Mouse (Mus musculus): ENCODE measurements around the gene Med9. TPM values are rescaled to one million over a fixed set of nuclear protein-coding genes. Genes with fewer than 3 reads are reported as not detected.

Med9 gene
- total RNA-seq (2021): 10 to 100 TPM; 25.0 to 28.3 TPM
- long read RNA-seq, transcript Med9-201 (2 exons, 1,920 nt): major isoform, 65 of 75 reads
- long read RNA-seq, partial matches to known transcripts: 0 of 75 reads
- long read RNA-seq, other reads (novel, unspliced or antisense): 10 of 75 reads

- DNase-seq (ENCODE audit: low spot score in 2 of 2): peak; percentile 96 to 98
Measured at GRCm38 (mm10) chr11:59947752-59948400, at the start of gene Med9. TSS of gene Med9 (plus strand) at chr11:59948206.

GRCm38 (mm10) chr11:59899711-59900685 is 48.0 kb upstream of the Med9 start:
- peak; percentile 37 to 49 for DNase-seq (ENCODE audit: low spot score in 2 of 2)

- no peak for DNase-seq (ENCODE audit: low spot score in 2 of 2)
Measured at GRCm38 (mm10) chr11:59900995-59901394, 47.0 kb upstream of the Med9 start.

GRCm38 (mm10) chr11:59902045-59902726 is 45.8 kb upstream of the Med9 start:
- DNase-seq (ENCODE audit: low spot score in 2 of 2): no peak

- DNase-seq (ENCODE audit: low spot score in 2 of 2): no peak
Measured at GRCm38 (mm10) chr11:59906521-59907123, 41.4 kb upstream of the Med9 start.

GRCm38 (mm10) chr11:59908446-59908845 is 39.6 kb upstream of the Med9 start:
- no peak for DNase-seq (ENCODE audit: low spot score in 2 of 2)

- no peak for DNase-seq (ENCODE audit: low spot score in 2 of 2)
Measured at GRCm38 (mm10) chr11:59910586-59910985, 37.4 kb upstream of the Med9 start.

GRCm38 (mm10) chr11:59911523-59911922 is 36.5 kb upstream of the Med9 start:
- no peak for DNase-seq (ENCODE audit: low spot score in 2 of 2)

- DNase-seq (ENCODE audit: low spot score in 2 of 2): no peak
Measured at GRCm38 (mm10) chr11:59913702-59914101, 34.3 kb upstream of the Med9 start.

GRCm38 (mm10) chr11:59918014-59918413 is 30.0 kb upstream of the Med9 start:
- DNase-seq (ENCODE audit: low spot score in 2 of 2): no peak

- DNase-seq (ENCODE audit: low spot score in 2 of 2): no peak
Measured at GRCm38 (mm10) chr11:59919401-59919800, 28.6 kb upstream of the Med9 start.

- DNase-seq (ENCODE audit: low spot score in 2 of 2): no peak
Measured at GRCm38 (mm10) chr11:59920331-59920730, 27.7 kb upstream of the Med9 start.

- DNase-seq (ENCODE audit: low spot score in 2 of 2): no peak
Measured at GRCm38 (mm10) chr11:59921265-59921664, 26.7 kb upstream of the Med9 start.

GRCm38 (mm10) chr11:59930031-59930430 is 18.0 kb upstream of the Med9 start:
- no peak for DNase-seq (ENCODE audit: low spot score in 2 of 2)

GRCm38 (mm10) chr11:59932560-59933337 is 15.3 kb upstream of the Med9 start:
- DNase-seq (ENCODE audit: low spot score in 2 of 2): no peak

- DNase-seq (ENCODE audit: low spot score in 2 of 2): peak in 1 of 2 experiments; percentile 29
Measured at GRCm38 (mm10) chr11:59933943-59934342, 14.1 kb upstream of the Med9 start.

GRCm38 (mm10) chr11:59937023-59937422 is 11.0 kb upstream of the Med9 start:
- no peak for DNase-seq (ENCODE audit: low spot score in 2 of 2)

GRCm38 (mm10) chr11:59937615-59938014 is 10.4 kb upstream of the Med9 start:
- no peak for DNase-seq (ENCODE audit: low spot score in 2 of 2)

GRCm38 (mm10) chr11:59939821-59940220 is 8.2 kb upstream of the Med9 start:
- DNase-seq (ENCODE audit: low spot score in 2 of 2): no peak

- DNase-seq (ENCODE audit: low spot score in 2 of 2): no peak
Measured at GRCm38 (mm10) chr11:59940645-59941044, 7.4 kb upstream of the Med9 start.

Measured in layer of hippocampus, postnatal 10 days (tissue).